Mouse (Mus musculus) heart, adult 8-10 months (tissue): ENCODE data around the gene Cep83. TPM values are rescaled to one million over a fixed set of nuclear protein-coding genes. Genes with fewer than 3 reads are reported as not detected.
"Not testable (repeated sequence)": the region's sequence is repeated elsewhere in the genome, so short reads cannot be mapped to it uniquely, and the experiment has no call there.

Experiments used
- DNase-seq: peaks from one replicate; pipeline ENCODE4 v3.0.0; 2022; ENCODE audit warnings: low spot score
- total RNA-seq, 4 experiments: library from RNA; stranded (reverse); gene quantifications; 2 replicates each; pipeline ENCODE4 v1.2.4; 2022

Gene Cep83
- total RNA-seq = 10 to 100 TPM; 18.3 to 21.4 (median 20.2) TPM

GRCm38 (mm10) chr10:94688420-94689175, at the start of gene Cep83:
Gene Cep83 (plus strand): TSS chr10:94688654.
- peak; percentile 91 for DNase-seq

- DNase-seq = no peak
Observed at GRCm38 (mm10) chr10:94639281-94639680, 49.2 kb upstream of the Cep83 start.

- DNase-seq = no peak
Observed at GRCm38 (mm10) chr10:94640067-94640466, 48.4 kb upstream of the Cep83 start.

- DNase-seq = no peak
Observed at GRCm38 (mm10) chr10:94664036-94664435, 24.4 kb upstream of the Cep83 start.

GRCm38 (mm10) chr10:94664455-94664854, 24.0 kb upstream of the Cep83 start:
- no peak for DNase-seq

- DNase-seq = no peak
Observed at GRCm38 (mm10) chr10:94668147-94668546, 20.3 kb upstream of the Cep83 start.

- no peak for DNase-seq
Observed at GRCm38 (mm10) chr10:94687801-94688419, 544 bp upstream of the Cep83 start.

- no peak for DNase-seq
Observed at GRCm38 (mm10) chr10:94689176-94689510, 689 bp downstream of the Cep83 start.

GRCm38 (mm10) chr10:94690376-94690775, 1.9 kb downstream of the Cep83 start:
- DNase-seq = no peak

GRCm38 (mm10) chr10:94692163-94692562, 3.7 kb downstream of the Cep83 start:
- no peak for DNase-seq

GRCm38 (mm10) chr10:94705643-94706258, 17.3 kb downstream of the Cep83 start:
- no peak for DNase-seq

- no peak for DNase-seq
Observed at GRCm38 (mm10) chr10:94706695-94707094, 18.2 kb downstream of the Cep83 start.

- peak; percentile 14 for DNase-seq
Observed at GRCm38 (mm10) chr10:94709622-94710319, 21.3 kb downstream of the Cep83 start.

- no peak for DNase-seq
Observed at GRCm38 (mm10) chr10:94710320-94710695, 21.9 kb downstream of the Cep83 start.

- DNase-seq = no peak
Observed at GRCm38 (mm10) chr10:94720300-94720699, 31.8 kb downstream of the Cep83 start.

GRCm38 (mm10) chr10:94728053-94728452, 39.6 kb downstream of the Cep83 start:
- not testable (repeated sequence) for DNase-seq

GRCm38 (mm10) chr10:94730445-94730844, 42.0 kb downstream of the Cep83 start:
- no peak for DNase-seq

- DNase-seq = no peak
Observed at GRCm38 (mm10) chr10:94734829-94735228, 46.4 kb downstream of the Cep83 start.

GRCm38 (mm10) chr10:94740221-94740620, 51.8 kb downstream of the Cep83 start:
- no peak for DNase-seq

- DNase-seq = no peak
Observed at GRCm38 (mm10) chr10:94741459-94741858, 53.0 kb downstream of the Cep83 start.

GRCm38 (mm10) chr10:94747011-94747410, 58.6 kb downstream of the Cep83 start:
- DNase-seq = peak; percentile 1

- DNase-seq = no peak
Observed at GRCm38 (mm10) chr10:94771496-94771895, 83.0 kb downstream of the Cep83 start.
